Mouse (Mus musculus) midbrain, embryonic 15.5 days (tissue): ENCODE results near the gene Zfp740. TPM values are rescaled to one million over a fixed set of nuclear protein-coding genes. Genes with fewer than 3 reads are reported as not detected.
"Not testable (repeated sequence)": the region's sequence is repeated elsewhere in the genome, so short reads cannot be mapped to it uniquely, and the experiment has no call there.

Source experiments
- ATAC-seq: fragments of 200-750 bp; cut with Nextera tagmentation; replicated peaks from 2 replicates; pipeline ENCODE4 v1.8.0; 2017; ENCODE audit warnings: moderate TSS enrichment
- H3K27ac ChIP-seq: fragments of 300-500 bp; sonication (generic); 2 replicates; pipeline ENCODE4 v1.5.1; 2015; ENCODE audit warnings: mild to moderate bottlenecking, inconsistent platforms
- H3K27me3 ChIP-seq: fragments of 300-500 bp; sonication (generic); replicated peaks from 2 replicates; pipeline ENCODE4 v1.6.1; 2015; ENCODE audit warnings: inconsistent platforms
- H3K36me3 ChIP-seq: fragments of 300-500 bp; sonication (generic); replicated peaks from 2 replicates; pipeline ENCODE4 v1.6.1; 2015; ENCODE audit warnings: inconsistent platforms
- H3K4me1 ChIP-seq: fragments of 300-500 bp; sonication (generic); 2 replicates; pipeline ENCODE4 v1.6.1; 2015; ENCODE audit warnings: inconsistent platforms
- H3K4me2 ChIP-seq: fragments of 300-500 bp; sonication (generic); 2 replicates; pipeline ENCODE4 v1.6.1; 2015; ENCODE audit warnings: inconsistent platforms, mild to moderate bottlenecking, moderate library complexity
- H3K4me3 ChIP-seq: fragments of 300-500 bp; sonication (generic); 2 replicates; pipeline ENCODE4 v1.5.1; 2015; ENCODE audit warnings: mild to moderate bottlenecking, inconsistent platforms
- H3K9ac ChIP-seq: fragments of 300-500 bp; sonication (generic); 2 replicates; pipeline ENCODE4 v1.6.1; 2015; ENCODE audit warnings: mild to moderate bottlenecking, inconsistent platforms
- H3K9me3 ChIP-seq: fragments of 300-500 bp; sonication (generic); 2 replicates; pipeline ENCODE4 v1.6.1; 2016; ENCODE audit warnings: inconsistent platforms
- WGBS: fragments of 180-500 bp; shearing (Covaris S2); methylation state at CpG from one replicate; pipeline ENCODE4 v1.1.7; 2015; ENCODE audit warnings: mixed read lengths; 5-methylcytosine and 5-hydroxymethylcytosine counted together
- polyA plus RNA-seq: library from polyadenylated mRNA; unstranded; fragments of >200 nt; fragmentation: Nextera tagmentation; extraction: Ambion mirVana; gene quantifications from 2 replicates; pipeline ENCODE4 v1.2.1, GENCODE M21; 2015

The Zfp740 gene
- polyA plus RNA-seq, 1 experiment from 2014 or later, result 64.2 TPM

DNA sequence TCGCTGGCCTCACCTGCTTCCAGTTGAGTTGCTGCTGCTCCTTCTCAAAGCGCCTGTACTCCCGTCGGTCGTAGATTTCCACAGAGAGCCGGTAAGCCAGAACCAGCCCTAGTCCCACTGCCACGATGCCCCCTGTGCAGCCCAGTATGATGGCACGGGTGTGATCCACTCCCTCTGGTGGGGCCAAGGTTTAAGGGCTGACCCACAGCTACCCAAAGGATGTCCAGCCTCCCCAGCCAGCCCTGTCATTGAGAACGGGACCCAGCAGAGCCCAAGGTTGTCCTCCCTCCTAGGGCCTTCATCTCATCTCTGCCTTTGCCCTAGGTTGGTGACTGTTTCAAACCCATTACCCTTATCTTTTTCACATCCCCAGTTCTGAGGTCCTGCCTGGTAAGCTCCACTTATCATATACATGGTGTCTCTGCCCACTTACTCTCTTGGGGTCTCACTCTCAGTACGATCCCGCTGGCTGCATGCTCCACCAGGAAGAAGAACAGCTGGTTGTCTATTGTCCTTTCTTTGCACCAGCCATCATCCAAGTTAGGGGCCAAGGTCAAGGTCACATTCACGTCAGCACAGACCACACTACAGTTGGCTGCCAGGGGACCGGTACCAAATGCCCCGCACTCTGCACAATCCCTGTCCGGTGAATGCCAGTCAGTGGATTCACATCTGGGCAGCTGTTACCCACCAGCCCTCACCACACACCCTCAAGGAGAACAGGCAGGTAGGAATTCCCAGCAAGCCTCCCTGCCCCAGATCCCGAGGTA lies 13.6 kb downstream of the Zfp740 start:
- no peak for ATAC-seq
- Histone ChIP-seq H3K4me3 (no peak overlapping the region), H3K4me1 (no peaks in the 10 kb centered on the region), H3K27me3 (no peaks in the 10 kb centered on the region), H3K9ac (no peak overlapping the region), H3K9me3 (no peaks in the 10 kb centered on the region), H3K36me3 (peaks cover 39% of the 10 kb centered on the region; the same call in 1 of the 2 replicates), H3K27ac (no peak overlapping the region), H3K4me2 (no peak overlapping the region)
- whole genome bisulfite sequencing, result 84% methylated on average over 16 of the region's 16 CpGs

DNA sequence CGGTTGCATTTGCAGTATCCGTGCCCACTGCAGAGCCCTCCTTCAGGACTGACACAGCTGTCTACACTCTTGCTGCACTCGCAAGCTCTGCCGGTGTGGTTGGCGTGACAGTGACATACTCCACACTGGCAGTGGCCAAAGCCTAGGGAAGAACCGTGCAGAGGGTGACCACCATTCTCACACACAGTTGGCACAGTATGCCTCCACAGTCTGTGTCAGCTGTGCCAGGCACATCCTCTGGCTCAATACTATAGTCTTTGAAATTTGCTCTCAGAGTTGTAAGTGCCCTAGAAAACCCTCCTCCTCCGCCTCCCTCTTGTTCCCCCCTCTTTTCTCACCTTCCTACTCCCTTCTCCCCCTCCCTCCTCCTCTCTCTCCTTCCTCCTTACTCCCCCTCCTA lies 14.3 kb downstream of the Zfp740 start:
- Histone ChIP-seq H3K9me3 (no peaks in the 10 kb centered on the region), H3K4me1 (no peaks in the 10 kb centered on the region), H3K36me3 (peaks cover 32% of the 10 kb centered on the region; the same call in 1 of the 2 replicates), H3K27me3 (no peaks in the 10 kb centered on the region; the same call in 1 of the 2 replicates), H3K4me2 (no peak overlapping the region), H3K4me3 (no peak overlapping the region), H3K27ac (no peak overlapping the region), H3K9ac (no peak overlapping the region)
- no peak for ATAC-seq
- WGBS, result 88% methylated on average over 7 of the region's 7 CpGs

- Histone ChIP-seq H3K4me3 (no peak overlapping the region), H3K4me2 (no peak overlapping the region), H3K4me1 (peaks cover 14% of the 10 kb centered on the region), H3K27me3 (peaks cover 13% of the 10 kb centered on the region), H3K9ac (no peak overlapping the region), H3K36me3 (no peaks in the 10 kb centered on the region), H3K27ac (no peak overlapping the region), H3K9me3 (no peaks in the 10 kb centered on the region)
- no peak for ATAC-seq
- 66% methylated on average over 10 of the region's 10 CpGs for WGBS
Observed at GRCm38 (mm10) chr15:102222386-102222785, 19.3 kb downstream of the Zfp740 start.

DNA sequence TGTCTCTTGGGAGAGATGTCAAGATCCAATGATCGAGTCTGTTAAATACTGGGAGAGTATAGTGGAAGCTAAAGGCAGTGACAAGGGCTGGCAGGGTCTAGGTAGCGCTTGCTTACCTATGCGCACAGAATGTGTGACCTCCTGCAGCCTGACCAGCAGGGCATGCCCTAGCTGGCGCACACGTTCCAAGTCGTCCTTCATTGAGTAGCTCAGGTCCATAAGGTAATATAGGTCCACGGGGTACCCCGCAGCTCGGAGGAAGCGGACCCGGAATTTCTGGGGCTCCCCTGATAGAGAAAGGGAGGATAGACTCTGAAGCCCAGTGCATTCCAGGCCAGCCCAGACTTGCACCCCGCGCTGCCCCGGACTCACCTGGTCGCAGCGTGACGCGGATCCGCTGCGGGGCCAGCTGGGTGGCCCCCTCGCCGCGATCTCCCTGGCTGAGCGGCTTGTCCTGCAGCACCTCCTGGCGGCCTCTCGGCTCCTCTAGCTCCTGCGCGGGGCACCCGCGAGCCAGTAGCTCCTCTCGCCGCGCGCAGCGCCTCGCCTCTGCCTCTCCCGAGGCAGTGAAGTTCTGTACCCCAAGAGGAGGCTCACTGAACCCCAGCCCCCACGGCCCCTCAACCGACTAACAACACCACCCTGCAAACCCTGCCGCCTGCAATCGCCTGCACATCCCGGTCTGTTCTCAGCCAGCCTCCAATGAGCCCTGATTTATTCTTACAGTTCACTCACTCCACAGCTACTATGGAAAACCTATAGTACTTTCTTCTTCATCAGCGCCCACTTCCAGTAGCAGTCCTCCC lies 21.3 kb downstream of the Zfp740 start:
- Histone ChIP-seq H3K36me3 (no peaks in the 10 kb centered on the region), H3K9ac (peak overlapping the region; percentile 48), H3K9me3 (no peaks in the 10 kb centered on the region), H3K4me2 (peak overlapping the region; percentile 93), H3K27ac (no peak overlapping the region), H3K4me1 (peaks cover 14% of the 10 kb centered on the region), H3K27me3 (peaks cover 13% of the 10 kb centered on the region), H3K4me3 (peak overlapping the region; percentile 42)
- peak; percentile 80 for ATAC-seq
- WGBS, result 2% methylated on average over 43 of the region's 43 CpGs

GRCm38 (mm10) chr15:102224992-102225617 lies 22.1 kb downstream of the Zfp740 start:
- peak overlapping the region; percentile 48 for H3K9ac ChIP-seq
- peak overlapping the region; percentile 93 for H3K4me2 ChIP-seq
- H3K36me3 ChIP-seq, result no peaks in the 10 kb centered on the region
- ATAC-seq, result 0 out of 2 replicates have a peak, but pooled peaks have one; percentile 45
- 18% methylated on average over 18 of the region's 21 CpGs for WGBS
- peaks cover 13% of the 10 kb centered on the region for H3K27me3 ChIP-seq
- H3K4me3 ChIP-seq, result peak overlapping the region; percentile 42
- no peaks in the 10 kb centered on the region for H3K9me3 ChIP-seq
- H3K4me1 ChIP-seq, result peaks cover 14% of the 10 kb centered on the region
- no peak overlapping the region for H3K27ac ChIP-seq

- 81% methylated on average over 6 of the region's 6 CpGs for WGBS
- Histone ChIP-seq H3K4me1 (peaks cover 14% of the 10 kb centered on the region), H3K27me3 (peaks cover 13% of the 10 kb centered on the region)
- H3K27ac ChIP-seq, ATAC-seq, H3K4me2 ChIP-seq, H3K4me3 ChIP-seq, H3K9me3 ChIP-seq, H3K36me3 ChIP-seq, H3K9ac ChIP-seq: not testable (repeated sequence)
Observed at GRCm38 (mm10) chr15:102225619-102226018, 22.6 kb downstream of the Zfp740 start.

DNA sequence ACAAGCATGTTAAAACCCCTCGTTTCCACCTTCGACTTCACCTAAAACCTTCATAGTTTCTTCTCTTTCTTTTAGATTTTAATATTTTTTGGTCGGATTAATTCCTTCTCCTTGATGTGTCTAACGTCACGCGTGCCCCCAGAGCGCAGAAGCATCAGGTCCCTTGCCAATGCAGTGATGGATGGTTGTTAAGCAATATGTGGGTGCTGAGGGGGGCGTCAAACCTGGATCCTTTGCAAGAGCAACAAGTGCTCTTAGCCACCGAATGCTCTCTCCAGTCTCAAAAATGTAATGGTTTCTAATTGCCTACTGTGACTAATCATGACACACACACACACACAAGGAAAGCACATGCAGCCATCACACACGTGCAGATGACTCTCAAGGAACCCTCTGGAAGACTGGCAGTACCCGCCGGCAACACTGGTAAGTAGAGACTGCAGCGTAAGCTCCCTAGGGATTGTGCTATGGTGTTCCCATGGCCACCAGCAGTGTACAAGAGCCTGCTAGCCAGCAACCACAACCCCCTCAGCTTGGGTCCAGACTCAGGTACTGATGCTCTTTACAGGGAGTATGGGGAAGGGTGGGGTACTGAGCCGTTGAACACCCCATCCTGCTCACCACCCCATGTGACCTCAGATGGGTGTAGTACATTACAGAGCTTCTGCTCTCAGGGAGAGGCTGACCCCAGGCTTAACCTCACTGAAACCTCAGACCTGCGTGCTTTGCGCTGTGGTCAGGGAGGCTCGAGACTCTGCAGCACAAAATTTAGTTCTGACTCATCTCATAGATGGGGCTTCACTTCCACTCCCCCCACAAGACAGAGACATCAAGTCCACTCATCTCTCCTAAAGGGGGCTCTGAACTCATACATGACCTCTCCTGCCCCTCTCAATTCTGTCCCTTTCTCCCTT lies 27.6 kb downstream of the Zfp740 start:
- no peaks in the 10 kb centered on the region for H3K27me3 ChIP-seq
- H3K9me3 ChIP-seq, result no peaks in the 10 kb centered on the region
- WGBS, result 86% methylated on average over 17 of the region's 17 CpGs
- no peak overlapping the region for H3K27ac ChIP-seq
- H3K4me2 ChIP-seq, result no peak overlapping the region
- H3K4me1 ChIP-seq, result peaks cover 6% of the 10 kb centered on the region; the same call in 1 of the 2 replicates
- ATAC-seq, result no peak
- no peak overlapping the region for H3K9ac ChIP-seq
- no peak overlapping the region for H3K4me3 ChIP-seq
- H3K36me3 ChIP-seq, result no peaks in the 10 kb centered on the region

DNA sequence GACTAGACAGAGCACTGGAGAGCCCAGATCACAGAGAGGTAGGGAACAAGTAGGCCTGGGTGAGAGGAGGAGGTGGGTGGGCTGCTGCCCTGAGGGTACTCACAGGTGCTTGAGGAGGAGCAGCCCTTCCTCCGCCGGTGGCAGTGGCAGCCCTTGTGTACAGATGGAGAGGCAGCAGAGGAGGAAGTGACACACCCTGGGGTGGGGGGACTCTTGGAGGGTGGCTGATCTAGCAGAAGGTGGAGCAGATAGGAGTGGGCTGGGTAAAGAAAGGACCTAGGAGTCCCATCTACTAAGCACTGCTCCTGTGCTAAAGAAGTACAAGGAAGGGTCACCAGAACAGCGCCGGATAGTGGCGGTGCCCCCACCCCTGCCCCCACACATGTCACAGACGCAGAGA lies 28.7 kb downstream of the Zfp740 start, which contains the start of gene Itgb7:
TSS of gene Itgb7 (minus strand) at position 197 of the 400 bp plus-strand sequence.
- 58% methylated on average over 6 of the region's 6 CpGs for WGBS
- Histone ChIP-seq H3K4me1 (peaks cover 6% of the 10 kb centered on the region; the same call in 1 of the 2 replicates), H3K36me3 (no peaks in the 10 kb centered on the region), H3K4me2 (no peak within 1 kb of the TSS), H3K4me3 (no peak within 1 kb of the TSS), H3K27ac (no peak within 1 kb of the TSS), H3K27me3 (no peaks in the 10 kb centered on the region), H3K9ac (no peak within 1 kb of the TSS), H3K9me3 (no peaks in the 10 kb centered on the region)
- no peak for ATAC-seq

- H3K36me3 ChIP-seq, result no peaks in the 10 kb centered on the region
- peaks cover 6% of the 10 kb centered on the region; the same call in 1 of the 2 replicates for H3K4me1 ChIP-seq
- no peak for ATAC-seq
- no peaks in the 10 kb centered on the region for H3K27me3 ChIP-seq
- no peaks in the 10 kb centered on the region for H3K9me3 ChIP-seq
- H3K4me2 ChIP-seq, result no peak overlapping the region
- H3K4me3 ChIP-seq, result no peak overlapping the region
- H3K27ac ChIP-seq, result no peak overlapping the region
- WGBS, result 87% methylated on average over 7 of the region's 7 CpGs
- H3K9ac ChIP-seq, result no peak overlapping the region
Observed at GRCm38 (mm10) chr15:102232764-102233163, 29.7 kb downstream of the Zfp740 start.

GRCm38 (mm10) chr15:102233896-102234295 lies 30.8 kb downstream of the Zfp740 start:
- Histone ChIP-seq H3K4me2 (no peak overlapping the region), H3K27me3 (no peaks in the 10 kb centered on the region), H3K9ac (no peak overlapping the region), H3K9me3 (no peaks in the 10 kb centered on the region), H3K27ac (no peak overlapping the region), H3K4me1 (peaks cover 6% of the 10 kb centered on the region; the same call in 1 of the 2 replicates), H3K36me3 (no peaks in the 10 kb centered on the region), H3K4me3 (no peak overlapping the region)
- 31% methylated on average over 2 of the region's 2 CpGs for WGBS
- no peak for ATAC-seq

GRCm38 (mm10) chr15:102235371-102236027 lies 32.5 kb downstream of the Zfp740 start:
- Histone ChIP-seq H3K4me3 (no peak overlapping the region), H3K27me3 (no peaks in the 10 kb centered on the region), H3K9me3 (no peaks in the 10 kb centered on the region), H3K9ac (no peak overlapping the region), H3K4me2 (no peak overlapping the region), H3K36me3 (no peaks in the 10 kb centered on the region), H3K4me1 (peaks cover 6% of the 10 kb centered on the region; the same call in 1 of the 2 replicates), H3K27ac (no peak overlapping the region)
- ATAC-seq, result no peak
- 17% methylated on average over 21 of the region's 21 CpGs for WGBS
